Mouse (Mus musculus) B cell, adult 2 months (primary cell): ENCODE data around the gene Tec.

Source experiments
- DNase-seq, 2 experiments: peaks; one replicate each; pipeline ENCODE4 v3.0.0; 2022

The Tec gene

DNA sequence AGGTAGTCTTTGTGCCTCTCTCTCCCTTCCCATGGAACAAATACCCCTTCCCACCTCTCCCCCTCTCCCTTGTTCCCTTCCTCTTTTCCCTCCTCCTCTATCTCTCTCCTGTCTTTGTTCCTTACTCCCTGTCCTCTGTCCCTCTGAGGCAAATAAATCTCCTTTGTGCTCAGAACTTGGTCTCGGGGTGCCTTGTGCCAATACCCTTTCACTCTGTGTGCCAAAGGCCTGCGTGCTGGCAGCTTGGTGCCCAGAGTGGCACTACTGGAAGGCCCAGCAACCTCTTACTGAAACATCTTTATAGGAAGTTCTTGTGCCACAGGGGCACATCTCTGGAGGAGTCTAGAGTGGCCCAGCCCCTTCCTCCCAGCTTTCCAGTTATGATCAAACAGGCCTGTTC is 91.7 kb downstream of the Tec start:
- no peak for DNase-seq

GRCm38 (mm10) chr5:72776127-72776526 is 92.2 kb downstream of the Tec start:
- no peak for DNase-seq

DNA sequence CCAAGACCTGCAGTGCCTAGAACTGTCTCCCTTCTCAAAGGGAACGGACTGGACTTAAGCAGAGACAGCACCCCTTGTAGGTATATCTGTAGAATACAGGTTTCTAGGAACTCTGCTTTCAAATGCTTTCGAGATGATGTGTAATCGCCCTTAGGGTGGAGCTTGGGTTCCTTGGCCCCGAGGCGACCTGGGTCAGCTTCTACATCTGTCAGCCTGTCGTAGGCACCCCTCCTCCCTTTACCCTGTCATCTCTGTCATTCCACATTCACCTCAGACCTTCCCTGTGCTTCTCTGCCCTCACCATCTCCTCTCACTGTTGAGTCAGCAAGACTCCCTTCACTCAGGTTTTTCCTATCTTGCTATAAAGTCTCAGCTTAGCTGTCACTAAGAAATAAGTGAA is 98.4 kb downstream of the Tec start:
- no peak for DNase-seq

GRCm38 (mm10) chr5:72763546-72763945 is 104.7 kb downstream of the Tec start:
- DNase-seq: peak; percentile 36

DNA sequence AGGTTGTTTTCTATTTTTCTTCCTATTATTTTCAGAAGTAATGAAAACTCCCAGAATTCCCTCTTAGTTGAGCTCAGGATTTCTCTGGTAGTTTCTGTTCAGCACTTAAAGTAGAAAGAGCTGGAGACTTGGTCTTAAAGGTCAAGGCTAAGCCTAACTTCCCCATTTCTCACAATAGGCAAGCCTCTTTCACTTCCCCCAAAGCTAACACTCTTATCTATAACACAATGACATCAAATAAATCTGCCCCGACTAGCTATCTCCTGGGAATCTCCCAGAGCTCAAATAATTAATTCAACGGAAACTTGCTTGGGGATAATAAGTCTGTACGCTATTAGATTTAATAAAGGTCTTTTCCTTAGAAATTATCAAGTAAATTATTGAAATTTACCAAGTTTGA is 105.3 kb downstream of the Tec start:
- DNase-seq: peak in 1 of 2 experiments; percentile 28

- no peak for DNase-seq
Observed at GRCm38 (mm10) chr5:72761758-72762157, 106.5 kb downstream of the Tec start.

- DNase-seq: peak; percentile 53 to 63
Observed at GRCm38 (mm10) chr5:72761237-72761636, 107.0 kb downstream of the Tec start.

DNA sequence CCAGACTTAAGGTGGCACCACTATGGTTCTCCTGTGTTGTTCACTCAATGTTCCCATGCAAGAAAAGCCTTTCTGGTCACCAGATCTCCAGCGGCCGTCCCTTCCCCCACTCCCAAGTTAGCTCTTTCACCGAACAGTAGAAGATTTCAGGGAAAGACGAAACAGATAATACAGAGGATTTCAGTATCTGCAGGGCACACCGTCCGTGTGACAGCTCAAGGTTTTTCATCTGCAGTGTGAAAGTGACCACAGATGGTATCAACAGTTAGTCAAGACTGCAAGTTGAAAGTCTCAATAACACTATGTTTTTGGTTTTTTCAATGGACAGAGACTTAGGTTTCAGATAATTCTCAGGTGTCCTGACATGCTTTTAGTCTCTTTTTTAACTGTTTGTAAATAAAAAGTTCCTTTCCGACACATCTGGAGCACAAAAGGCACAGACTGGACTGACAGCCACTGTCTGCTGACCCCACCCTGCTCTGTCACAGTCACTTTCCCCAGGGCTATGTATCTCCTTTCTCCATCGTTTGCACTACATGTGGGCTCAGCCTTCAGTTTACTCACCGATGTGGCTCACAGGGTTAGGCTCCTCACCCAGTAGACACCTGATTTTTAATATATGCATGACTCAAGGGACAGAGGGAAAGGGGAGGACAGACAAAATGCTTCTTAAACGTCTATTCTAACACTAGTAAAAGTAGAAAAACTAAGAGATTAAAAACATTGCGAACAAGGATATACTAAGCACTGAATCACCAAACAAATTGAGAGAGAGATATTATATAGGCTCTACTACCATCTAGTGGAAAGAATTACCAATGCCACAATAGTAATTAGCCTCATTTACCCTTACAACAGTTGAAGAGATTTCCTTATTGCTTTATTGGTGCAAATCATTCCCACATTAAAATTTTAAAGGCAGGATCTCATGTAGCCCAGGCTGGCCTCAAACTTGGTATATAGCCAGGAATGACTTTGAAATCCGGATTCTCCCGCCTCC is 109.1 kb downstream of the Tec start:
- no peak for DNase-seq

GRCm38 (mm10) chr5:72757155-72757773 is 111.0 kb downstream of the Tec start:
- no peak for DNase-seq

- no peak for DNase-seq
Observed at GRCm38 (mm10) chr5:72755941-72756340, 112.3 kb downstream of the Tec start.

DNA sequence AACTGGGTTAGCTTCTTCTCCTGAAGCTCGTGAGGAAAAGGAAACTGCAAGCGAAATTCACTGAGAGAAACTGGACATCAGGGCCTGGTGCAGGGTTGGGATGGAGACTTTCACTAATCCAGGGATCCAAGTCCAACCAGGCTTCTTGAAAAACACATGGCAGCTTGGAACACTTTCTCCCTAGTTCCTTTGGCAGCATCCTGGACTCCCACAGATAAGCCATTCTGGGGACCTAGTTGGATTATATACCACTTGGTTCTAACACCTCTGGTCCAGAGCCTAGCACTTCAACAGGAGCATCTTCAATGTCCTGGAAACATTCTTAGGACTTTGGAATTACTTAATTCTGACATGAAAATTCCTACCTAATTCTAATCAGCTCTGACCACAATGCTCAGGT is 113.2 kb downstream of the Tec start:
- no peak for DNase-seq

GRCm38 (mm10) chr5:72752585-72752984 is 115.7 kb downstream of the Tec start, which contains the start of gene Txk:
Txk (minus strand) TSS chr5:72752777.
- peak; percentile 28 to 37 for DNase-seq

- no peak for DNase-seq
Observed at GRCm38 (mm10) chr5:72751056-72751758, 117.1 kb downstream of the Tec start.

- DNase-seq: no peak
Observed at GRCm38 (mm10) chr5:72750226-72750625, 118.1 kb downstream of the Tec start.

- no peak for DNase-seq
Observed at GRCm38 (mm10) chr5:72748659-72749265, 119.5 kb downstream of the Tec start.

GRCm38 (mm10) chr5:72747384-72747783 is 120.9 kb downstream of the Tec start:
- no peak for DNase-seq

GRCm38 (mm10) chr5:72746461-72746860 is 121.8 kb downstream of the Tec start:
- DNase-seq: no peak

- DNase-seq: no peak
Observed at GRCm38 (mm10) chr5:72743103-72743502, 125.2 kb downstream of the Tec start.

- DNase-seq: no peak
Observed at GRCm38 (mm10) chr5:72736868-72737267, 131.4 kb downstream of the Tec start.

DNA sequence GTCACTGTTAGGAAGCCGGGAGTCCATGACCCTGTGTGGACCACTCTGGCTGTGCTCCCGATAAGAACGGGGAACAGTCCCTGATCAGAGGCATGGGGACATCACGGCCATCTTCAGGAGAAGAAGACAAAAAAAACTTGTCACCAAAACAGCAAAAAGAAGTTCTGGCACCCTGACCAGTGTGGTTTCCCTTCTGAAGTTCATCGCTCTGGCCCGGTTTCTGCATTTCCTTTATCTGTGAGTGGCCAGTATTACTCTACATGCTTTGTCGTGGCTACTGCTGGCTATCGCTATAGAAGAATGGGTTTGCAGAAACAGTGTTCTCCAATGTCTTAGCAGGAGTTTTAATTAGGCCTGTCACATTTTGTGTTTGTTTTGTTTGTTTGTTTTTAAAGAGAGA is 131.8 kb downstream of the Tec start:
- DNase-seq: no peak

DNA sequence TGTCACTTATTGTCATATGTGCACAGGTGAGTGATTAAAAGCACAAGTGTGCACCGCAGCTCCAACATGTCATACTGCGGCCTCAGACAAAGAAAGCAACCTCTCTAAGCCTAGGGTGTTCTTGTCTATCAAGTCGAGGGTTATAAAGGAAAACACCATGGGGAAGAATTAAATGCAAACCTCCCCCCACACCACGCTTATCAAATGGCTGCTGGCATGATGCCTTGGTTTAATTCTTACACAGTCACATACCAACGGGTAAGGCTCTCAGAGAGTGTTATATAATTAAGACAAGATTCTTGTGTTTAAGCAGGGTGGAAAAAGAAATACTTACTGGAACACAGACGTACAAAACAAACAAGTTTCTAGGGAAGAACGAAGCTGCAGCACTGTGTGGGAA is 132.5 kb downstream of the Tec start:
- no peak for DNase-seq

GRCm38 (mm10) chr5:72732885-72733284 is 135.4 kb downstream of the Tec start:
- no peak for DNase-seq

DNA sequence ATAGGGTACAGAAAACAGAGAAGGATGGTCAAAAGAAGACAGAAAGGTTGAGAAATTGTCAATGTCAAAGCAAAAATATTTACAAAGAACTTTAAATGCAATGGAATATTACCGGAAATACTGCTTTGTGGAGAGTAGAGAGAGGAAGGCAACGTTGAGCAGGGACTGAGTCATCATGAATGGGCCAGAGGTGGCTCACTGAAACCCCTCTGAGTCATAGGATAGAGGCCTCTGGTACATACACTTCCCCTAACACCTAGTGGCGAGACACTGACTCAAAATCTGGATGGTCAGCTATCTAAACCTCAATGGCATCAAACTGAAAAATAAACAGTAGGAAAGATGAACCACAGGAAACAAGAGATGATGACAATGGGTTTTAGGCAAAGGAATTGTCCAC is 142.9 kb downstream of the Tec start:
- DNase-seq: no peak
